Mouse (Mus musculus): ENCODE measurements around the gene Ppp3cb. TPM values are rescaled to one million over a fixed set of nuclear protein-coding genes. Genes with fewer than 3 reads are reported as not detected.

The Ppp3cb gene
- 66.4 TPM for polyA plus RNA-seq (2014; fragmentation: Illumina TruSeq; extraction: RNeasy Lipid Tissue Mini Kit (QIAGEN cat#74804); ENCODE audit: low read depth, low replicate concordance)

GRCm38 (mm10) chr14:20546415-20546814, at the start of gene Ppp3cb:
TSS of gene Ppp3cb (minus strand) at chr14:20546573.

DNA sequence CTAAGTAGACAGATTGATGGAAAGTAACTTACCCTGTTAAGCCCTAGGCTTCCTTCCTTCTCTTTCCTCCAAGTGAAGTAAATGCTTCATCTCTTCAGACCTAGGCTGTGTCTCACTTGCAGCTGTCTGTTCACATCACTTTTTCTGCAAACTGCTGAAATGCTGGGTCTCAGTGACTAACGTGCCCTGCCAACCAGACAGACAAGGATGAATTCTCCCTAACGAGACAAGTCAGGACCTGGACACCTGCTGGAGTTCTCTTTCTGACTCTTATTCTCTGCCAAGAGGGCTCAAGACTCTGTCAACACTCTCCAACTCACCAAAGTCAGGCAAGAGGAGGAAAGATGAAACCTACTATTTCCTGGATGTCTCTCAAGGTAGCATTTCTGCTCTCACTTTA, 49.8 kb downstream of the Ppp3cb start, which contains the start of gene Mss51:
Gene Mss51 (minus strand): TSS at position 299 of the 400 bp plus-strand sequence.

GRCm38 (mm10) chr14:20479291-20480194, 66.8 kb downstream of the Ppp3cb start, which contains the start of gene Anxa7:
TSS of gene Anxa7 (minus strand) at chr14:20480133.

DNA sequence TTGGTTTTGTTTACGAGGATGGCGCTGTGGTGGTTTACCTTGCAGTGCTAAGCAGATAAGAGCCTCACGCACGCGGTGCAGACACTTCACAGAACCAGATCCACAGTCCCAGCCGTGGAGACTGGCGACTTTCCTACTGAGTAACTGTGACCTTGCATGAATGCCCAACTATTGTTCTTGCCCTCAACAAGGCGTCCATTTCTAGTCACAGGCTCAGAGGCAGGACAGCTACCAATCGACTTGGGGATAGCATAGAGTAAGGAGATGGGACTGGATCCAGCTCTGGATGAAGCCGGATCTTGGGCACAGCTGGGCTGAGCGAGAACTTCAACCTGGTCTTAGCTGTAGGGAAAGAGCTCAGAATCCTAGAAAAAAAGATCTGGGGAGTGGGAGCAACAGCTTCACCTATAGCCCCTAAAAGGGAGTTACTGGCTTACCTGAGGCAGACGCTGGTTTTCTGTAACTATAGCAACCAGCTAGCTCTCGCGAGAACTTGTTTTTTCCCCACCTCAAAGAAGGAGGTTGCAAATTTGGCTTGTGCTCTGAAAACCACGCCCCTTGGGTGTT, 94.5 kb downstream of the Ppp3cb start, which contains the start of gene Cfap70:
Gene Cfap70 (minus strand): TSS at position 462 of the 567 bp plus-strand sequence.

Other genes with a start within 250 kb of the Ppp3cb start
- 23.3 TPM for gene Ecd, start 198.5 kb downstream of the Ppp3cb start, polyA plus RNA-seq (2014; fragmentation: Illumina TruSeq; extraction: RNeasy Lipid Tissue Mini Kit (QIAGEN cat#74804); ENCODE audit: low read depth, low replicate concordance)
- 41.0 TPM for gene Fam149b, start 198.4 kb downstream of the Ppp3cb start, polyA plus RNA-seq (2014; fragmentation: Illumina TruSeq; extraction: RNeasy Lipid Tissue Mini Kit (QIAGEN cat#74804); ENCODE audit: low read depth, low replicate concordance)
- gene Dnajc9, start 157.7 kb downstream of the Ppp3cb start, polyA plus RNA-seq (2014; fragmentation: Illumina TruSeq; extraction: RNeasy Lipid Tissue Mini Kit (QIAGEN cat#74804); ENCODE audit: low read depth, low replicate concordance): 20.8 TPM
- gene Mrps16, start 152.9 kb downstream of the Ppp3cb start, polyA plus RNA-seq (2014; fragmentation: Illumina TruSeq; extraction: RNeasy Lipid Tissue Mini Kit (QIAGEN cat#74804); ENCODE audit: low read depth, low replicate concordance): 86.2 TPM
- not detected for gene Cfap70, start 94.3 kb downstream of the Ppp3cb start, polyA plus RNA-seq (2014; fragmentation: Illumina TruSeq; extraction: RNeasy Lipid Tissue Mini Kit (QIAGEN cat#74804); ENCODE audit: low read depth, low replicate concordance)
- 68.7 TPM for gene Anxa7, start 66.4 kb downstream of the Ppp3cb start, polyA plus RNA-seq (2014; fragmentation: Illumina TruSeq; extraction: RNeasy Lipid Tissue Mini Kit (QIAGEN cat#74804); ENCODE audit: low read depth, low replicate concordance)
- gene Mss51, start 49.7 kb downstream of the Ppp3cb start, polyA plus RNA-seq (2014; fragmentation: Illumina TruSeq; extraction: RNeasy Lipid Tissue Mini Kit (QIAGEN cat#74804); ENCODE audit: low read depth, low replicate concordance): 0.24 TPM
- 17.6 TPM for gene Usp54, start 94.5 kb upstream of the Ppp3cb start, polyA plus RNA-seq (2014; fragmentation: Illumina TruSeq; extraction: RNeasy Lipid Tissue Mini Kit (QIAGEN cat#74804); ENCODE audit: low read depth, low replicate concordance)
- 0.97 TPM for gene Myoz1, start 110.0 kb upstream of the Ppp3cb start, polyA plus RNA-seq (2014; fragmentation: Illumina TruSeq; extraction: RNeasy Lipid Tissue Mini Kit (QIAGEN cat#74804); ENCODE audit: low read depth, low replicate concordance)
- gene Synpo2l, start 121.8 kb upstream of the Ppp3cb start, polyA plus RNA-seq (2014; fragmentation: Illumina TruSeq; extraction: RNeasy Lipid Tissue Mini Kit (QIAGEN cat#74804); ENCODE audit: low read depth, low replicate concordance): 71.9 TPM
- 79.6 TPM for gene Sec24c, start 127.7 kb upstream of the Ppp3cb start, polyA plus RNA-seq (2014; fragmentation: Illumina TruSeq; extraction: RNeasy Lipid Tissue Mini Kit (QIAGEN cat#74804); ENCODE audit: low read depth, low replicate concordance)
- 6.8 TPM for gene Fut11, start 148.4 kb upstream of the Ppp3cb start, polyA plus RNA-seq (2014; fragmentation: Illumina TruSeq; extraction: RNeasy Lipid Tissue Mini Kit (QIAGEN cat#74804); ENCODE audit: low read depth, low replicate concordance)
- 175 TPM for gene Chchd1, start 156.4 kb upstream of the Ppp3cb start, polyA plus RNA-seq (2014; fragmentation: Illumina TruSeq; extraction: RNeasy Lipid Tissue Mini Kit (QIAGEN cat#74804); ENCODE audit: low read depth, low replicate concordance)
- gene Zswim8, start 161.0 kb upstream of the Ppp3cb start, polyA plus RNA-seq (2014; fragmentation: Illumina TruSeq; extraction: RNeasy Lipid Tissue Mini Kit (QIAGEN cat#74804); ENCODE audit: low read depth, low replicate concordance): 44.9 TPM
- 13.7 TPM for gene Ndst2, start 188.0 kb upstream of the Ppp3cb start, polyA plus RNA-seq (2014; fragmentation: Illumina TruSeq; extraction: RNeasy Lipid Tissue Mini Kit (QIAGEN cat#74804); ENCODE audit: low read depth, low replicate concordance)
- gene Camk2g, start 247.5 kb upstream of the Ppp3cb start, polyA plus RNA-seq (2014; fragmentation: Illumina TruSeq; extraction: RNeasy Lipid Tissue Mini Kit (QIAGEN cat#74804); ENCODE audit: low read depth, low replicate concordance): 46.3 TPM

All from heart, adult 10 weeks (tissue).